Mouse (Mus musculus) liver, adult 10 weeks (tissue): ENCODE measurements around the gene Mgll. TPM values are rescaled to one million over a fixed set of nuclear protein-coding genes. Genes with fewer than 3 reads are reported as not detected.

ENCODE experiments used
- polyA plus RNA-seq: library from polyadenylated mRNA; stranded (reverse); fragments of 350-450 nt; fragmentation: Illumina TruSeq; extraction: RNeasy Lipid Tissue Mini Kit (QIAGEN cat#74804); gene quantifications from one replicate; pipeline ENCODE4 v1.2.3, GENCODE M21; 2014; ENCODE audit warnings: low read depth, low replicate concordance

The Mgll gene
- polyA plus RNA-seq = 25.3 TPM

GRCm38 (mm10) chr6:88724313-88725195, at the start of gene Mgll:
TSS of gene Mgll (plus strand) at chr6:88724412.

GRCm38 (mm10) chr6:88841781-88842689, 117.8 kb downstream of the Mgll start, which contains the start of gene Abtb1:
TSS of gene Abtb1 (minus strand) at chr6:88841984.

GRCm38 (mm10) chr6:88874868-88875508, 150.8 kb downstream of the Mgll start, which contains the start of gene Podxl2:
TSS of gene Podxl2 (minus strand) at chr6:88875044.

Other genes starting within 250 kb of the Mgll start
- 105 TPM for gene Sec61a1, start 205.5 kb upstream of the Mgll start, polyA plus RNA-seq
- gene Kbtbd12, start 86.5 kb upstream of the Mgll start, polyA plus RNA-seq = 2.4 TPM
- 1.1 TPM for gene Abtb1, start 117.6 kb downstream of the Mgll start, polyA plus RNA-seq
- gene Podxl2, start 150.6 kb downstream of the Mgll start, polyA plus RNA-seq = not detected
- 0.29 TPM for gene Mcm2, start 174.4 kb downstream of the Mgll start, polyA plus RNA-seq
- 7.5 TPM for gene Tpra1, start 177.8 kb downstream of the Mgll start, polyA plus RNA-seq